In genomic region chr2:97614724-97615123, GRCm38 (mm10) we compare ENCODE assay signal across 15 mouse cellular contexts.
DNase-seq lines count a peak whose midpoint lies in the region; ATAC-seq and TF ChIP-seq lines count a peak whose summit lies in the region.
"Had no signal": no experiment of that assay in that cellular context is flagged by ENCODE, and none has a peak within 500 bp of the region (broad histone marks: within the 10 kb centered on the region; RNA-seq: fewer than 3 reads in every experiment).

No protein-coding gene starts in this region.

- H3K79me2 ChIP-seq in heart, adult 2 months (replicated peaks; ENCODE audit: control insufficient read depth, insufficient read depth, low read length) = no peaks in the 10 kb centered on the region

- no peak for ATAC-seq in granulocyte monocyte progenitor cell, adult 5-6 weeks (replicated peaks; ENCODE audit: poor library complexity, severe bottlenecking)
- ATAC-seq: forebrain, embryonic 16.5 days had no signal

- no peak for TF ChIP-seq EP300 in heart, adult 2 months (IDR thresholded peaks at IDR 0.05; ENCODE audit: insufficient read depth, low read depth, low read length)

- peak; percentile 27 for TF ChIP-seq CTCF in heart, adult 2 months (IDR thresholded peaks at IDR 0.05)

- H3K4me1 ChIP-seq in heart, adult 2 months (ENCODE audit: control insufficient read depth, insufficient read depth, low read length) = no peaks in the 10 kb centered on the region
- H3K4me1 ChIP-seq: heart, embryonic 12.5 days; liver, embryonic 13.5 days had no signal

- H3K27me3 ChIP-seq in heart, adult 2 months (ENCODE audit: control insufficient read depth, insufficient read depth, low read length) = no peaks in the 10 kb centered on the region
- H3K27me3 ChIP-seq: heart, embryonic 12.5 days; liver, embryonic 13.5 days had no signal

- DNase-seq in heart, adult 2 months = no peak
- no peak for DNase-seq in heart, adult 9 months (ENCODE audit: low spot score in 2 of 2)
- peak; percentile 22 for DNase-seq in right cerebral cortex, adult 18-20 months
- DNase-seq in right cerebral cortex, postnatal 4 days = no peak
- DNase-seq in brain, embryonic 18.5 days (ENCODE audit: low read depth, low spot score) = peak; percentile 28
- DNase-seq in c-Kit-positive CD71-positive TER-119-positive erythroid progenitor cells, embryonic 14.5 days (ENCODE audit: low spot score) = no peak
- no peak for DNase-seq in adrenal gland, postnatal 36 days
- DNase-seq: adrenal gland, adult 2 months; kidney, postnatal 36 days; liver, embryonic 13.5 days; lung, postnatal 36 days had no signal

- intact Hi-C loops in heart, adult 2 months (cut with DNase I) = no loop called here

- WGBS in heart, adult 2 months = 58% methylated on average over 2 of the region's 2 CpGs

- no peak overlapping the region for H3K4me3 ChIP-seq in heart, adult 2 months
- H3K4me3 ChIP-seq: heart, embryonic 12.5 days; liver, embryonic 13.5 days; myocyte had no signal

- TF ChIP-seq POLR2A in heart, adult 2 months (IDR thresholded peaks at IDR 0.05; ENCODE audit: insufficient read depth, low read depth, low read length) = no peak

- no peak overlapping the region for H3K27ac ChIP-seq in heart, adult 2 months
- H3K27ac ChIP-seq: liver, embryonic 13.5 days had no signal

- H3K36me3 ChIP-seq in heart, adult 2 months (ENCODE audit: control insufficient read depth, insufficient read depth, low read length) = no peaks in the 10 kb centered on the region
- H3K36me3 ChIP-seq: heart, embryonic 12.5 days; liver, embryonic 13.5 days had no signal

- no peak overlapping the region for H3K9ac ChIP-seq in heart, adult 2 months (ENCODE audit: low read depth, low read length)
- H3K9ac ChIP-seq: heart, embryonic 12.5 days; liver, embryonic 13.5 days had no signal

Comparison
In these comparisons a context has a peak if more than half of its experiments do, and no peak if none do; other contexts are left out.
1. DNase-seq: peak in right cerebral cortex, adult 18-20 months (single experiment) and brain, embryonic 18.5 days (single experiment); none in heart, adult 2 months (0 of 2), heart, adult 9 months (0 of 2), right cerebral cortex, postnatal 4 days (single experiment), c-Kit-positive CD71-positive TER-119-positive erythroid progenitor cells, embryonic 14.5 days (single experiment) and adrenal gland, postnatal 36 days (0 of 2).